Mouse (Mus musculus) small intestine, adult 2 months (tissue): ENCODE data around the gene Golm1.

ENCODE experiments used
- CTCF ChIP-seq: fragments of 200-500 bp; IDR thresholded peaks from 2 replicates; pipeline ENCODE4 v1.5.1; 2012; ENCODE audit warnings: low read depth, mild to moderate bottlenecking, control low read depth, inconsistent platforms, low read length, moderate library complexity, mixed read lengths; ENCODE audit not compliant: insufficient replicate concordance, insufficient read length; ENCODE audit errors: extremely low read depth
- POLR2A ChIP-seq: fragments of 200-500 bp; IDR thresholded peaks from 2 replicates; pipeline ENCODE4 v1.6.1; 2012; ENCODE audit warnings: low read depth, mild to moderate bottlenecking, control low read depth, inconsistent platforms, low read length, moderate library complexity

DNA sequence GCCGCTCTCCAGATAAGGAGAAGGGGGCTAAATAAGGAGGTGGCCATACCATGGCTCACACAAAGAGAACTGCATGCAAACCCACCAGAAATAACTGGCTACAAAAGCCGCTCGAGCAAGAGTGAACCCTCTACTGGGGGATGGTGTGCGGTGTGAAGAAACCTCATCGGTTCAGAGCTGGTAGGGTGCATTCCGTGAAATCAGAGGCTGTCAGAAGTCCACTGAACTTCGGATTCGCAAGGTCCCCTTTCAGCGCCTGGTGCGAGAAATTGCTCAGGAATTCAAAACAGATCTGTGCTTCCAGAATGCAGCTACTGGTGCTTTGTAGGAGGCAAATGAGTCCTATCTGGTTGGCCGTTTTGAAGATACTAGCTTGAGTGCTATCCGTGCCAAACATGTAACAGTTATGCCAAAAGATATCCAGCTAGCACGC is 12.7 kb upstream of the Golm1 start:
- no peak for TF ChIP-seq CTCF
- no peak for TF ChIP-seq POLR2A
